Mouse (Mus musculus): ENCODE measurements around the gene H2afy2. TPM values are rescaled to one million over a fixed set of nuclear protein-coding genes. Genes with fewer than 3 reads are reported as not detected.

H2afy2 gene
- polyA plus RNA-seq, 1 experiment from 2014 or later = 33.1 TPM

DNA sequence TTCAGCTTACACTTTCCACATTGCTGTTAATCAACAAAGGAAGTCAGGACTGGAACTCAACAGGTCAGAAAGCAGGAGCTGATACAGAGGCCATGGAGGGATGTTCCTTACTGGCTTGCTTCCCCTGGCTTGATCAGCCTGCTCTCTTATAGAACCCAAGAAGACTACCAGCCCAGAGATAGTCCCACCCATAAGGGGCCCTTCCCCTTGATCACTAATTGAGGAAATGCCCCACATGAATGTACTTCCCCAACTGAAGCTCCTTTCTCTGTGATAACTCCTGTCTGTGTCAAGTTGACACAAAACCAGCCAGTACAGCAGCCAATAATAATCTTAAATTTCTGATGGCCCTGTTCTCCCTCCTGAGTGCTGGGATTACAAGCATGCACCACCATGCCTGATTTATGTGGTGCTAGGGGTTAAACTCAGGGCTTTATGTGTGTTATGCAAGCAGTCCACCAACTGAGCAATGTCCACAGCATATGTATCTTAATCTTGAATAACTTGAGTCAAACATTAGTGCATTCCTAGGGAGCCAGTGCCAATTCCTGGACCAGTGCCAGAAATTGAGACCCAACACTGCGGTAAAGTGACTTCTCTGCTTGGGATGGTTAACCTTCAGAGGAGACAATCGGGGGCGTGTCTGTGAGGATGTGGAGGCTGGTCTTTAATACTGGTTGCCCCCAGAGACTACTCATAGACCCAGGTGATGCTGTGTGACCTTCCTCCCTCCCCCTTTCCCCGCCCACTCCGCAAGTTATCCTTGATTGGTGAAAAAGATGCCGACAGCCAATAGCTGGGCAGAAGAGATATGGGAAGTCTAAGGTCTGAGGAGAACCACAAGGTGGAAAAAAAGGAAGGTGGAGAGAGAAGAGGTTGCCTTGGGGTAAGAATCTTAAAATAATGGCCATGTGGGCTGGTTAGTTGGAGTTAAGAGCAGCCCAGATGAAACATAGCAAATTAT is 77.3 kb downstream of the H2afy2 start:
- no peak for ATAC-seq
- no peak for TF ChIP-seq CTCF (IDR thresholded peaks at IDR 0.05)

DNA sequence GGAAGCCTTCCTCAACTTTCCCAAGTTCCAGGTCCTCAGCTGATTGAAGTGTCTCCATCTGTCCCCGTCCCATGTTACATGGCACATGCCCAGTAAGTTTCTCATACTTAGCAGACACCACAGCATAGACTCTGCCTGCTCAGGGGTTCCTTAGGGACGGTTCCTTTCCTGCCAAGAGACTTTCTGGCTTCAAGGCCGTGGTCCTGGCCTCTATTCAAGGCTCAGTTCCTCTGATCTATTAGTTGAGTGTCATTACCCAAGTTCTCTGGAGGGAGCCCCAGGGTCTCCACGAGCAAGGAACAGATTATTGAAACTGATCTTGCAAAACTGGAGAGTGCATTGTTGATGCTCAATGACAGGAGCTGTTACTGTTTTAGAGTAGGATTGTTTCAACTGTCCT is 79.3 kb downstream of the H2afy2 start:
- in situ Hi-C loops (cut with MboI; ENCODE audit: low pct_unique_long_range_greater_than_20kb) = no loop called here
- ChIA-PET CTCF (no interaction called here), POLR2A (no interaction called here)
- ATAC-seq (no peak), DNase-seq (ENCODE audit: low read depth, low spot score) (no peak)
- H3K27me3 ChIP-seq = no peaks in the 10 kb centered on the region
- no peak for TF ChIP-seq CTCF (IDR thresholded peaks at IDR 0.05)

More for the DNA sequence above, 77.3 kb downstream of the H2afy2 start:
- no peaks in the 10 kb centered on the region for H3K27me3 ChIP-seq
- no peak for DNase-seq (ENCODE audit: low read depth, low spot score)
- CTCF ChIA-PET = interaction anchor here (1.5 kb wide), 1 partner anchor 27 kb away, joined by 4 read pairs; the partner anchor contains the start of gene Sar1a
- in situ Hi-C loops (cut with MboI; ENCODE audit: low pct_unique_long_range_greater_than_20kb) = no loop called here
- POLR2A ChIA-PET = no interaction called here

GRCm38 (mm10) chr10:61697028-61697427 is 86.9 kb downstream of the H2afy2 start:
- in situ Hi-C loops (cut with MboI; ENCODE audit: low pct_unique_long_range_greater_than_20kb) = no loop called here
- CTCF ChIA-PET = interaction anchor here (0.7 kb wide), 1 partner anchor 37 kb away, joined by 3 read pairs; no protein-coding TSS in a partner anchor
- POLR2A ChIA-PET = no interaction called here
- ATAC-seq (no peak), DNase-seq (ENCODE audit: low read depth, low spot score) (no peak)
- no peaks in the 10 kb centered on the region for H3K27me3 ChIP-seq
- TF ChIP-seq CTCF (IDR thresholded peaks at IDR 0.05) = no peak

GRCm38 (mm10) chr10:61696560-61696823 is 87.5 kb downstream of the H2afy2 start:
- in situ Hi-C loops (cut with MboI; ENCODE audit: low pct_unique_long_range_greater_than_20kb) = no loop called here
- no peak for DNase-seq (ENCODE audit: low read depth, low spot score)
- no peak for ATAC-seq
- H3K27me3 ChIP-seq = no peaks in the 10 kb centered on the region
- POLR2A ChIA-PET = no interaction called here
- TF ChIP-seq CTCF (IDR thresholded peaks at IDR 0.05) = no peak
- CTCF ChIA-PET = no interaction called here

DNA sequence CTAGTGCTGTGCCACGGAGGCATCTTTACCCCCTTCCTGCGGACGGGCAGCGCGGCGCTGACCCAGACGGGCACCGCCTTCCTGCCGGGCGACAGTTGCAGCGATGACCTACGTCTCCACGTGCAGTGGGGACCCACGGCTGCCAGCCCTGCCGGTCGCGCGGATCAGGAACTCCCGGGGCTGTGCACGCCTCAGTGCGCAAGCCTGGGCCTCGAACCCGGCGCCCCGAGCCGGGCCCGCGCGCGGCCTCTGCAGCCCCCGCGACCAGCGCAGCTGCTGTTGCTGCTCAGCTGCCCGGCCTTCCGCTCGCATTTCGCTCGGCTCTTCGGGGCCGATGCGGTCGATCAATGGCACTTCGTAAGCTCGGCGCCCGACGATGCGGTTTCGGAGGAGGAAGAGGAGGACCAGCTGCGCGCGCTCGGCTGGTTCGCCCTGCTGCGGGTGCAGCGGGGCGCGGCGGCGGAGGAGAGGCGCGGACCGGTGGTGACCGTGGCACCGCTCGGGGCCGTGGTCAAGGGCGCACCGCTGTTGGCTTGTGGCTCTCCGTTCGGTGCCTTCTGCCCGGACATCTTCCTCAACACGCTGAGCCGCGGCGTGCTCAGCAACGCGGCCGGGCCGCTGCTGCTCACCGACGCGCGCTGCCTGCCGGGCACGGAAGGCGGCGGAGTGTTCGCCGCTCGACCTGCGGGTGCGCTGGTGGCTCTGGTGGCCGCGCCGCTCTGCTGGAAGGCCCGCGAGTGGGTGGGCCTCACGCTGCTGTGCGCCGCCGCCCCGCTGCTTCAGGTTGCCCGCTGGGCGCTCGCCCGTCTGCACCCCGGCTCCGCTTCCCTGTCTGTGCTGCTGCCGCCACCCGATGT is 88.0 kb downstream of the H2afy2 start:
- in situ Hi-C loops (cut with MboI; ENCODE audit: low pct_unique_long_range_greater_than_20kb) = no loop called here
- DNase-seq (ENCODE audit: low read depth, low spot score) (no peak), ATAC-seq (no peak)
- POLR2A ChIA-PET = interaction anchor here (0.6 kb wide), 1 partner anchor 18 kb away, joined by 6 read pairs; no protein-coding TSS in a partner anchor
- no peaks in the 10 kb centered on the region for H3K27me3 ChIP-seq
- CTCF ChIA-PET = no interaction called here
- no peak for TF ChIP-seq CTCF (IDR thresholded peaks at IDR 0.05)

GRCm38 (mm10) chr10:61694870-61695670 is 88.9 kb downstream of the H2afy2 start, which contains the start of gene Tysnd1:
Gene Tysnd1 (plus strand): TSS chr10:61695514.
- DNase-seq (ENCODE audit: low read depth, low spot score) (peak; percentile 71), ATAC-seq (peak; percentile 85)
- ChIA-PET CTCF (interaction anchor here (0.8 kb wide), 1 partner anchor 21 kb away, joined by 3 read pairs; no protein-coding TSS in a partner anchor), POLR2A (interaction anchor here (0.6 kb wide), 3 partner anchors 18 to 76 kb away, joined by 3 to 6 read pairs (median 3); partner anchors contain the start of gene Aifm2)
- H3K27me3 ChIP-seq = no peaks in the 10 kb centered on the region
- in situ Hi-C loops (cut with MboI; ENCODE audit: low pct_unique_long_range_greater_than_20kb) = no loop called here
- no peak for TF ChIP-seq CTCF (IDR thresholded peaks at IDR 0.05)

DNA sequence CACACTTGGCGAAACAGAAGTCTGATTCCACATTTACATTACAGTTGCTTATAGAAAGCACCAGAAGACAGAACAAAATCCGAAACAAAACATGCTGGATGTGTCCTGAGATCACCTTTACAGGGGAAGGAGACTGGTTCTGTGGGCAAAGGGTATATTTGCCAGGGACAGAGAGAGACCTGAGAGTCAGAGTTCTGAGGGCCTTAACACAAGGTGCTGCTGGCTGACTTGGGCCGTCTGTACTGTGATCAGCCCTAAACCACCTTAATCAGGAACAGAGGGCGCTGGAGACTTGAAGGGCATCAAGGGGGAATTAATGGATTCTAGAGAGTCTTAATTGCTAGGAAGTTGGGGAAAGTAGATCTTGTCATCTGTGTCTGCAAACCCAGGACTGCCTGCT is 90.4 kb downstream of the H2afy2 start:
- no peaks in the 10 kb centered on the region for H3K27me3 ChIP-seq
- TF ChIP-seq CTCF (IDR thresholded peaks at IDR 0.05) = no peak
- ChIA-PET POLR2A (no interaction called here), CTCF (no interaction called here)
- ATAC-seq (no peak), DNase-seq (ENCODE audit: low read depth, low spot score) (no peak)
- in situ Hi-C loops (cut with MboI; ENCODE audit: low pct_unique_long_range_greater_than_20kb) = no loop called here

DNA sequence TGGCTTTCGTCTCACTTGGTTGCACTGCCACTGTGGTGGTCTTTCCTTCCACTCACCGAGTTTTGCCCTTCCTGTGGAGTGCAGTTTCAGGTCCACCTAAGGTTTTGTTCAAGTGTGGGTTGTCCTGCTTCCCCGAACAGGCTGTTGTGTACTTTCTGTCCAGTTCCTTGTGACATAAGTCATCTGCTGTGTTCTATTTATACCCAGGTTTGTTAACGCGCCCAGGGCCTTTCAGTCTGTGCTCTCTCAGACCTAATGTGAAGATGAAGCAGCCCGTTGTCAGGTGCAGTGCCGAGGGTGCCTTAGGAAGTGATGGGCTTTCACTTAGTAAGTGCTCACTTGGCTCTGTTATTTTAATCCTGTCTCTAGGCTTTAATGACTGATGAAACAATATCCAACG is 94.5 kb downstream of the H2afy2 start:
- in situ Hi-C loops (cut with MboI; ENCODE audit: low pct_unique_long_range_greater_than_20kb) = no loop called here
- CTCF ChIA-PET = no interaction called here
- POLR2A ChIA-PET = no interaction called here
- DNase-seq (ENCODE audit: low read depth, low spot score) (no peak), ATAC-seq (no peak)
- H3K27me3 ChIP-seq = no peaks in the 10 kb centered on the region
- TF ChIP-seq CTCF (IDR thresholded peaks at IDR 0.05) = no peak

Other genes starting within 250 kb of the H2afy2 start
- 0.26 TPM for gene Npffr1, start 188.7 kb downstream of the H2afy2 start, polyA plus RNA-seq (2021)
- gene Ppa1, start 135.6 kb downstream of the H2afy2 start, polyA plus RNA-seq (2021) = 112 TPM
- 146 TPM for gene Sar1a, start 103.8 kb downstream of the H2afy2 start, polyA plus RNA-seq (2021)
- 30.6 TPM for gene Tysnd1, start 88.6 kb downstream of the H2afy2 start, polyA plus RNA-seq (2021)
- gene Aifm2, start 68.9 kb downstream of the H2afy2 start, polyA plus RNA-seq (2021) = 43.0 TPM
- gene Col13a1, start 195.0 kb upstream of the H2afy2 start, polyA plus RNA-seq (2021) = not detected